Mouse (Mus musculus) limb, embryonic 12.5 days (tissue): ENCODE results near the gene Ifitm10. TPM values are rescaled to one million over a fixed set of nuclear protein-coding genes. Genes with fewer than 3 reads are reported as not detected.
"Not testable (repeated sequence)": the region's sequence is repeated elsewhere in the genome, so short reads cannot be mapped to it uniquely, and the experiment has no call there.

ENCODE experiments used
- ATAC-seq: fragments of 200-750 bp; cut with Nextera tagmentation; 2 replicates; pipeline ENCODE4 v1.8.0; 2017; ENCODE audit warnings: low read depth, moderate TSS enrichment; ENCODE audit not compliant: insufficient number of reproducible peaks, insufficient read depth, low FRiP score, low TSS enrichment
- H3K27ac ChIP-seq: fragments of 300-500 bp; sonication (generic); 2 replicates; pipeline ENCODE4 v1.5.1; 2016; ENCODE audit warnings: mild to moderate bottlenecking, moderate library complexity
- H3K27me3 ChIP-seq: fragments of 300-500 bp; sonication (generic); 2 replicates; pipeline ENCODE4 v1.6.1; 2016; ENCODE audit warnings: mild to moderate bottlenecking, moderate library complexity
- H3K36me3 ChIP-seq: fragments of 300-500 bp; sonication (generic); 2 replicates; pipeline ENCODE4 v1.6.1; 2016; ENCODE audit warnings: mild to moderate bottlenecking, moderate library complexity
- H3K4me1 ChIP-seq: fragments of 300-500 bp; sonication (generic); replicated peaks from 2 replicates; pipeline ENCODE4 v1.6.1; 2016
- H3K4me2 ChIP-seq: fragments of 300-500 bp; sonication (generic); 2 replicates; pipeline ENCODE4 v1.6.1; 2016; ENCODE audit warnings: mild to moderate bottlenecking, moderate library complexity
- H3K4me3 ChIP-seq: fragments of 300-500 bp; sonication (generic); replicated peaks from 2 replicates; pipeline ENCODE4 v1.5.1; 2016; ENCODE audit warnings: mild to moderate bottlenecking
- H3K9ac ChIP-seq: fragments of 300-500 bp; sonication (generic); replicated peaks from 2 replicates; pipeline ENCODE4 v1.6.1; 2016; ENCODE audit warnings: mild to moderate bottlenecking, moderate library complexity
- H3K9me3 ChIP-seq: fragments of 300-500 bp; sonication (generic); 2 replicates; pipeline ENCODE4 v1.6.1; 2016; ENCODE audit warnings: mild to moderate bottlenecking, moderate library complexity
- WGBS: fragments of 180-500 bp; shearing (Covaris S2); methylation state at CpG from one replicate; pipeline ENCODE4 v1.1.7; 2016; 5-methylcytosine and 5-hydroxymethylcytosine counted together
- polyA plus RNA-seq: library from polyadenylated mRNA; unstranded; fragments of >200 nt; fragmentation: Nextera tagmentation; extraction: Ambion mirVana; gene quantifications from 2 replicates; pipeline ENCODE4 v1.2.1, GENCODE M21; 2016

Ifitm10 gene
- polyA plus RNA-seq, 1 experiment from 2014 or later: 0.33 TPM

DNA sequence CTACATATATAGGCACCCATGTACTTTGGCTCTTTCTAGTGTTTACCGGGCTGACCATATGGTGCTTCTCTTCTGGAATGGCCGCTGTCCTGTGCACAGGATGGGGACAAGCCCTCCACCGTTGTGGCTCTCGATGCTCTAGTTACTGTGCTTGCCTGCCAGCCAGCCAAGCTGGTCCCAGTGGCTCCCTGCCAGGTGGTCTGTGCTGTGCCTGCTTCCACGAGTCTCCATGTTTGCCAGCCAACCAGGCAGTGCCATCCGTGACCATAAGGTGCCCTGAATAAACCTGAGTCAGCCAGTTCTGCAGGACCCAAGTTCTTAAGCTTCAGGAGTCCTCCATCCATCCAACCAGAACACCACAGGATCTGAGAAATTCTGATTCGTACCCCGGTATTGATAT lies 38.4 kb downstream of the Ifitm10 start:
- 86% methylated on average over 8 of the region's 8 CpGs for WGBS
- Histone ChIP-seq H3K4me2 (no peak overlapping the region), H3K9me3 (no peaks in the 10 kb centered on the region), H3K27ac (no peak overlapping the region), H3K9ac (no peak overlapping the region), H3K4me3 (no peak overlapping the region), H3K27me3 (no peaks in the 10 kb centered on the region), H3K4me1 (peaks cover 25% of the 10 kb centered on the region), H3K36me3 (no peaks in the 10 kb centered on the region)
- no peak for ATAC-seq

GRCm38 (mm10) chr7:142334246-142334645 lies 39.3 kb downstream of the Ifitm10 start:
- H3K27ac ChIP-seq: no peak overlapping the region
- 3% methylated on average over 3 of the region's 3 CpGs for WGBS
- no peaks in the 10 kb centered on the region for H3K27me3 ChIP-seq
- H3K4me3 ChIP-seq: no peak overlapping the region
- peak; percentile 68 for ATAC-seq
- H3K4me2 ChIP-seq: no peak overlapping the region
- peaks cover 28% of the 10 kb centered on the region for H3K4me1 ChIP-seq
- no peak overlapping the region for H3K9ac ChIP-seq
- H3K9me3 ChIP-seq: no peaks in the 10 kb centered on the region
- H3K36me3 ChIP-seq: no peaks in the 10 kb centered on the region

DNA sequence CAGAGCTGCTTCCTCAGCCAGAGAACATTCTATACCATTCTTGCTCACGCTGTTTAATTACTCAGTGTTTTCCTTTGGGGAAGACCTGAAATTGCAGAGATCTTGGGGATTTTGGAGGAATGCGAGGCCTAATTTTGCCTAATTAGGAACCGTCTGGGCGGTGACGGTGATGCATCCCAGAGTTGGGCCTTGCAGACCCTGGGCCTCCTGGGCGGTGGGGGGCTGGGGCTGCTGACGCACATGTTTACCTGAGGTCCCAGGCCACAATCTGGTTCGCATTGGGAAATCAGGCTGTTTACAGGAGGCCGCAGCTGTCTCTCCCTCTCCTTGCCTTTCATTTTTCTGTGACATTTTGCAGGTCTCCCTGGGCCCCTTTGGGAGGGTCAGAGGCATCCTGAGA lies 40.8 kb downstream of the Ifitm10 start:
- not testable (repeated sequence) for H3K9me3 ChIP-seq, H3K27me3 ChIP-seq, H3K4me2 ChIP-seq, H3K4me3 ChIP-seq, H3K36me3 ChIP-seq, ATAC-seq, H3K9ac ChIP-seq
- 31% methylated on average over 5 of the region's 9 CpGs for WGBS
- H3K27ac ChIP-seq: peak overlapping the region; percentile 66; the same call in 1 of the 2 replicates
- H3K4me1 ChIP-seq: peaks cover 28% of the 10 kb centered on the region

DNA sequence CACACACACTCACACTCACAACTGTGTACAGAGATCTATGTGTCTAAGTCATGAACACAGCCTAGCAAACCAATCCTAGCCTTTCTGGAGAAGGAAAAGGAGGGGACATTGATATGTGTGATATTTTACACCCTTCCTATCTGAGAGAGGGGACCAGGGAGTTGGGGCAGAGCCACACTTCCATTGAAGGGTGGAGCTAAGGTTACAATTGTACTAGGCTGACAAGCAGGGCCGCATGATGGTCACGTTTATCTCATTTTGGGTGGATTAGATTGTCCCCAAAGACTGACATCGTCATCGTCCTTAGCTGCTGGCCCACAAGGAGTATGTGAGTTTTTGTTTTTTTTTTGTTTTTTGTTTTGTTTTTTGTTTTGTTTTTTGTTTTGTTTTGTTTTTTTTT lies 42.3 kb downstream of the Ifitm10 start:
- Histone ChIP-seq H3K27me3 (no peaks in the 10 kb centered on the region), H3K4me3 (no peak overlapping the region), H3K4me2 (no peak overlapping the region), H3K9me3 (no peaks in the 10 kb centered on the region), H3K27ac (no peak overlapping the region), H3K36me3 (no peaks in the 10 kb centered on the region), H3K9ac (no peak overlapping the region), H3K4me1 (peaks cover 28% of the 10 kb centered on the region)
- ATAC-seq: no peak
- 79% methylated on average over 4 of the region's 4 CpGs for WGBS

- ATAC-seq: no peak
- Histone ChIP-seq H3K4me3 (no peak overlapping the region), H3K9ac (no peak overlapping the region), H3K9me3 (no peaks in the 10 kb centered on the region), H3K4me1 (peaks cover 28% of the 10 kb centered on the region), H3K36me3 (no peaks in the 10 kb centered on the region), H3K4me2 (no peak overlapping the region), H3K27me3 (no peaks in the 10 kb centered on the region), H3K27ac (0 out of 2 replicates have a peak overlapping the region, but pooled peaks have one; percentile 12)
- WGBS: 41% methylated on average over 9 of the region's 9 CpGs
Measured at GRCm38 (mm10) chr7:142330271-142330724, 43.3 kb downstream of the Ifitm10 start.

DNA sequence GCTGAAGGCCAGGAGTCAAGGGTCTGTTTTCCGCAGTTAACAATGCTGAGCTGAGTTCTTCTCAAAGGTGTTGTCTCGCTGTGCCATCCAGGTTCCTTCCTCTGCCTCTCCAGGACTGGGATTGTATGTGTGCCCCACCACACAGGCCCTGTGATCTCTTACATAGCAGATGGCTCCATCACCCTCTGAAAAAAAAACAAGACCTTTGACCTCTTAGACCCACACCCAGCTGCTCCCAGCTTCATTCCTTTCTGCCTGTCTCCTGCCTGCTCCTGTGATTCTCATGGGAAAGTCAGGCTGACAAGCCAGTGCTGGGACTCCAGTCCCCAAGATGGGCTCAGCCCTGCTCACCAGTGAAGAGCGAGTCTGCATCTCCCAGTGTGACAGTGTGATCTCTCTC lies 45.0 kb downstream of the Ifitm10 start:
- WGBS: 52% methylated on average over 3 of the region's 3 CpGs
- Histone ChIP-seq H3K36me3 (no peaks in the 10 kb centered on the region), H3K4me1 (peaks cover 19% of the 10 kb centered on the region), H3K4me3 (no peak overlapping the region), H3K27ac (no peak overlapping the region), H3K4me2 (no peak overlapping the region), H3K9ac (no peak overlapping the region), H3K27me3 (no peaks in the 10 kb centered on the region), H3K9me3 (no peaks in the 10 kb centered on the region)
- no peak for ATAC-seq

GRCm38 (mm10) chr7:142326714-142327445 lies 46.7 kb downstream of the Ifitm10 start:
- 45% methylated on average over 9 of the region's 9 CpGs for WGBS
- no peak overlapping the region for H3K27ac ChIP-seq
- H3K9ac ChIP-seq: no peak overlapping the region
- H3K27me3 ChIP-seq: no peaks in the 10 kb centered on the region
- no peak for ATAC-seq
- peaks cover 11% of the 10 kb centered on the region for H3K4me1 ChIP-seq
- H3K4me2 ChIP-seq: no peak overlapping the region
- no peaks in the 10 kb centered on the region for H3K9me3 ChIP-seq
- H3K4me3 ChIP-seq: no peak overlapping the region
- H3K36me3 ChIP-seq: no peaks in the 10 kb centered on the region

DNA sequence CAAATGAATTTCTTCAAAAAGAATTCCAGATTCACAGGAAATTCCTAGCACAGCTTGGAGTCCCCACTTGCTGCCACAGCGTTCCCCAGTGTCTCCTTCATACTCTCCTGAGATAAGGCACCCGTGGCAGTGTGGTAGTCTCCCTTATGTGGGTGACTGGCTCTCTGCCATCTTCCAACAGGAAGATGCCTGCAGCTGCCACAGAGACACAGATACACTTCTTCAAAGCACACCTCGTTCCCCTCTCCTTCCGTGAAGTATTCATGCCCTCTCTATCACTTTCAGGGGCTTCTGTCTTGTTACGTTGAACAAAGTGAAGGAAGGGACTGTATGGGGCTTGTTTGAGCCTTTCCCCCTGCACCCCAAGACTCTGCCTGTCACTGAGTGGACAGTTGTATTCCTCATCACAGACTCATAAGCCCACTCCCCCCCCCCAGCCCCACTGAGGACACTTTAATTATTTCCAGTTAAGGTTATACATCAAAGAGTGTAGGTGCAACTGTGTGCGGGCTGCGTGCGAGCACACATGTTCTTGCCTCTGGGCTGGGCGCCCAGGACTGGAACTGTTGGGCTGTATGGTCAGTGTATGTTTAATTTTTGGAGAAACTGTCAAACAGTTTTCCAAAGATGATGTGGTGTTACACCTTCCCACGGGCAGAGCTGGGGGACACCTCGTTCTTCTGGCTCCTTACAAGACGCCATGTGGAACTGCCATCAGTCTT lies 50.0 kb downstream of the Ifitm10 start:
- Histone ChIP-seq H3K4me1 (peaks cover 24% of the 10 kb centered on the region), H3K36me3 (no peaks in the 10 kb centered on the region), H3K9ac (no peak overlapping the region), H3K4me2 (no peak overlapping the region), H3K27me3 (no peaks in the 10 kb centered on the region), H3K9me3 (no peaks in the 10 kb centered on the region), H3K27ac (peak overlapping the region; percentile 82; the same call in 1 of the 2 replicates), H3K4me3 (no peak overlapping the region)
- 74% methylated on average over 12 of the region's 12 CpGs for WGBS
- no peak for ATAC-seq

- no peaks in the 10 kb centered on the region for H3K36me3 ChIP-seq
- peaks cover 24% of the 10 kb centered on the region for H3K4me1 ChIP-seq
- no peak overlapping the region for H3K4me2 ChIP-seq
- H3K27me3 ChIP-seq: no peaks in the 10 kb centered on the region
- H3K9ac ChIP-seq: no peak overlapping the region
- 81% methylated on average over 6 of the region's 6 CpGs for WGBS
- no peak overlapping the region for H3K4me3 ChIP-seq
- H3K27ac ChIP-seq: peak overlapping the region; percentile 82; the same call in 1 of the 2 replicates
- ATAC-seq: no peak
- H3K9me3 ChIP-seq: no peaks in the 10 kb centered on the region
Measured at GRCm38 (mm10) chr7:142322641-142323040, 50.9 kb downstream of the Ifitm10 start.

GRCm38 (mm10) chr7:142321637-142322306 lies 51.8 kb downstream of the Ifitm10 start:
- H3K9ac ChIP-seq, H3K9me3 ChIP-seq, ATAC-seq, H3K27me3 ChIP-seq, H3K36me3 ChIP-seq, H3K4me2 ChIP-seq, H3K4me3 ChIP-seq: not testable (repeated sequence)
- WGBS: 12% methylated on average over 6 of the region's 10 CpGs
- Histone ChIP-seq H3K4me1 (peaks cover 31% of the 10 kb centered on the region), H3K27ac (peak overlapping the region; percentile 86)

DNA sequence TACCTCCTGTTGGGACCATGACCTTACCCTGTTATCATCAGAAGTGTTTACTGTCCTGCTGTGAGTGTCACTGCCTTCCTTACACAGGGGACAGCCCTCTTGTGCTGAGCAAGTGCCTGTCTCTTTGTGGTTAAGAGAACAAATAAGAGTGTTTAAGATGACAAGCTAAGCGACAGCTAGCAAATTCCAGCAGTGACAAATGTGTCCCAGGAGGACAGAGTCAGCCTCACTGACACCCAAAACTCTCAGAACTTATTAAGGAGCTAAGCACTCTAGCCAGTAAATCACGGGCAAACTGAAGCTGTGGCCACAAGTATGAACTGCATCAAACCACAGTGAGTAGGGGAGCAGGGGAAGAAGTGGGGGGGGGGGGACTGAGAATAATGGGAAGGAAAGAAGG lies 52.6 kb downstream of the Ifitm10 start:
- no peak overlapping the region for H3K4me2 ChIP-seq
- H3K4me3 ChIP-seq: no peak overlapping the region
- H3K36me3 ChIP-seq: no peaks in the 10 kb centered on the region
- H3K27ac ChIP-seq: peak overlapping the region; percentile 86
- H3K27me3 ChIP-seq: no peaks in the 10 kb centered on the region
- H3K9ac ChIP-seq: 0 out of 2 replicates have a peak overlapping the region, but pooled peaks have one; percentile 13
- WGBS: 17% methylated on average over 2 of the region's 2 CpGs
- no peaks in the 10 kb centered on the region for H3K9me3 ChIP-seq
- peaks cover 32% of the 10 kb centered on the region for H3K4me1 ChIP-seq
- no peak for ATAC-seq
